Mouse (Mus musculus): ENCODE measurements around the gene Jak1. TPM values are rescaled to one million over a fixed set of nuclear protein-coding genes. Genes with fewer than 3 reads are reported as not detected.

Jak1 gene
- polyA plus RNA-seq, 1 experiment from 2014 or later: 61.3 TPM

DNA sequence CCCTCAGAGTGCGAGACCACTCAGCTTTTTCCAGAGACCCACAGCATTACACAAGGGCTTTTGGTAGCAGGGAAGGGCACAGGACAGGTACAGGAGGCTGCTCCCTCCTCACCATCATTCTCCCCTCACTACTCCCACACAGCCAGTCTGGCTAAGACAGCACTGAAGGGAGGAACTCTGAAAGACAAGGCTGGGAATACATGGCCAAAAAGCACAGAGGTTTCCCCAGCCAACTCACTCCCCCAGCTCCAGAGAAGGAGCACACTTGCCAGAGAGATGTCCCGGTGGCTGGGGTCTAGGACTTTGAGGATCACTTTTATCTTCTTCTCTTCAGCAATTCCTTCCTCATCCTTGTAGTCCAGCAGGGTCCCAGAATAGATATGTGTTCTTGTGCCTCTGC lies 100.9 kb downstream of the Jak1 start:
- Histone ChIP-seq H3K27me3 (ENCODE audit: control insufficient read depth, insufficient read depth, low read length) (no peaks in the 10 kb centered on the region), H3K4me2 (ENCODE audit: low read depth) (no peak overlapping the region), H3K4me1 (ENCODE audit: control insufficient read depth, insufficient read depth, low read length) (no peaks in the 10 kb centered on the region), H3K9me3 (ENCODE audit: control insufficient read depth, low read length) (no peaks in the 10 kb centered on the region), H3K27ac (ENCODE audit: low read depth, low read length) (no peak overlapping the region), H3K36me3 (ENCODE audit: control insufficient read depth, insufficient read depth, low read length) (no peaks in the 10 kb centered on the region), H3K9ac (ENCODE audit: low read length) (no peak overlapping the region), H3K4me3 (ENCODE audit: low read depth, low read length) (no peak overlapping the region)
- 91% methylated on average over 2 of the region's 2 CpGs for WGBS
- DNase-seq (ENCODE audit: low spot score) (no peak), ATAC-seq (ENCODE audit: insufficient read depth, low FRiP score, low TSS enrichment) (no peak)

DNA sequence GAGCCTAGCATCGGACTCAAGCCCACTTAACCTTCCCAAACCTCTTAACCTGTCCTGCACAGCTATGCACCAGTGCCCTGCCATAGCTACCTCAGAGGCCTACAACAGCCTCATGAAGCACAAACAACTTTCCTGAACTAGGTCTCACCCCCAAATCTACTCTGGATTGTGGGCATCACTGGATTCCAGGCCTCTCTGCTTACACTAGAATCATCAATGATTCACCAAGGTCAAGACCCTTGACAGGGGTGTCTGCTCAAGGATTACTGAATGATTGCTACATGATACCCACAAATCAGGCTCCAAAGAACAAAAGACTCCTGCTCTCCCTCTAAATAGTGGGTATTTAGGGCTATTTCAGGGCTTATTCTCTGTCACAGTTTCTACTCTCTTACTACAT lies 104.3 kb downstream of the Jak1 start:
- Histone ChIP-seq H3K36me3 (ENCODE audit: control insufficient read depth, insufficient read depth, low read length) (no peaks in the 10 kb centered on the region; the same call in none of the 2 replicates), H3K4me1 (ENCODE audit: control insufficient read depth, insufficient read depth, low read length) (no peaks in the 10 kb centered on the region), H3K4me3 (ENCODE audit: low read depth, low read length) (no peak overlapping the region), H3K27me3 (ENCODE audit: control insufficient read depth, insufficient read depth, low read length) (no peaks in the 10 kb centered on the region), H3K9me3 (ENCODE audit: control insufficient read depth, low read length) (no peaks in the 10 kb centered on the region), H3K4me2 (ENCODE audit: low read depth) (no peak overlapping the region), H3K27ac (ENCODE audit: low read depth, low read length) (no peak overlapping the region), H3K9ac (ENCODE audit: low read length) (no peak overlapping the region)
- DNase-seq (ENCODE audit: low spot score): no peak
- no peak for ATAC-seq (ENCODE audit: insufficient read depth, low FRiP score, low TSS enrichment)
- WGBS: 96% methylated on average over 1 of the region's 1 CpGs

DNA sequence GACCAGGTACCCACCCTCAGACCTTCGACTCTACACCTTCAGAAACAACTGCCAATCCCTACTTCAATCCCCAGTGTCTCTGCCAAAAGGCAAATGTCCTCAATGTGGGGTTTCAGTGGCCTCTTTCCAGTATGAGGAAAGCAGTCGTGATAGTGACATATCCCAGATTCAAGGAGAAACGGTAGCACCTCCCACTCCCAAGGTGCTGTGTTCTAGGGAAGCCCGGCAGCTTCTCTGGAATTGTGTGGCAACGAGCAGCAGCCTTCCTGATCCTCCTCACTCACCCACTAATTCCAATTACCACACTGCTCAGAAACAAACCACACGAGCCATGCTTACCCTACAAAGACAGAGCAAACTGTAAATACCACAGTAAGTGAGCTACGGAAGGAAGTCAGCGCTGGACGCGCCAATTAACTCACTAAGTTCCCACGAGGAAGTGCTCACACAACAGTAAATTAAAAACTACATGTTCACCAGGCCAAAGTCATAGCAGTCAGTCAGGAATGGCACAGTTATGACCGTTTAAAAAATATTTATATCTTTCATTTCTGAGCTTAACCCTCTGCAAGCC lies 105.8 kb downstream of the Jak1 start:
- ATAC-seq (ENCODE audit: insufficient read depth, low FRiP score, low TSS enrichment): no peak
- Histone ChIP-seq H3K27me3 (ENCODE audit: control insufficient read depth, insufficient read depth, low read length) (no peaks in the 10 kb centered on the region), H3K4me2 (ENCODE audit: low read depth) (no peak overlapping the region), H3K9ac (ENCODE audit: low read length) (no peak overlapping the region), H3K4me1 (ENCODE audit: control insufficient read depth, insufficient read depth, low read length) (no peaks in the 10 kb centered on the region), H3K27ac (ENCODE audit: low read depth, low read length) (no peak overlapping the region), H3K4me3 (ENCODE audit: low read depth, low read length) (no peak overlapping the region), H3K36me3 (ENCODE audit: control insufficient read depth, insufficient read depth, low read length) (no peaks in the 10 kb centered on the region; the same call in none of the 2 replicates), H3K9me3 (ENCODE audit: control insufficient read depth, low read length) (no peaks in the 10 kb centered on the region)
- DNase-seq (ENCODE audit: low spot score): no peak
- WGBS: 84% methylated on average over 12 of the region's 12 CpGs

DNA sequence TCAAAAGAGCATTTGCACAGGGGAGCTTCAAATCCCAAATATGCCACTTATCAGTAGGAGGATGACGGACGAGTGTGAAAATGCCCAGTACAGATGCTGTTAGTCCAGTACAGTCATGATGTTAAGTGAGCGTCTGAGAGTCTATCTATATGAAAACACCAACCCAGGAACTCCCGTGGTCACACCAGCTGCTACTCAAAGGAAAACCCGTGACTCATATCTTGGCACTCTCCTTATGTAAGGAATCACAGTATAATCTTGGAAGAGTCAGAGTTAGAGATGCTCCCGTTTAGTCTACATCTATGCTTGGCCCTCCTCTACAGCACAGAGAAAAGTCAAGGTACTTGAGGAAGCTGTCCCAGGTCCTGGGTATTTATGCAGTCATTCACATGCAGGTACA lies 106.8 kb downstream of the Jak1 start:
- H3K4me3 ChIP-seq (ENCODE audit: low read depth, low read length): no peak overlapping the region
- H3K4me1 ChIP-seq (ENCODE audit: control insufficient read depth, insufficient read depth, low read length): no peaks in the 10 kb centered on the region
- WGBS: 93% methylated on average over 6 of the region's 6 CpGs
- H3K4me2 ChIP-seq (ENCODE audit: low read depth): no peak overlapping the region
- H3K9ac ChIP-seq (ENCODE audit: low read length): no peak overlapping the region
- ATAC-seq (ENCODE audit: insufficient read depth, low FRiP score, low TSS enrichment) (no peak), DNase-seq (ENCODE audit: low spot score) (no peak)
- no peak overlapping the region for H3K27ac ChIP-seq (ENCODE audit: low read depth, low read length)
- H3K9me3 ChIP-seq (ENCODE audit: control insufficient read depth, low read length): no peaks in the 10 kb centered on the region
- H3K27me3 ChIP-seq (ENCODE audit: control insufficient read depth, insufficient read depth, low read length): no peaks in the 10 kb centered on the region
- H3K36me3 ChIP-seq (ENCODE audit: control insufficient read depth, insufficient read depth, low read length): no peaks in the 10 kb centered on the region; the same call in none of the 2 replicates

DNA sequence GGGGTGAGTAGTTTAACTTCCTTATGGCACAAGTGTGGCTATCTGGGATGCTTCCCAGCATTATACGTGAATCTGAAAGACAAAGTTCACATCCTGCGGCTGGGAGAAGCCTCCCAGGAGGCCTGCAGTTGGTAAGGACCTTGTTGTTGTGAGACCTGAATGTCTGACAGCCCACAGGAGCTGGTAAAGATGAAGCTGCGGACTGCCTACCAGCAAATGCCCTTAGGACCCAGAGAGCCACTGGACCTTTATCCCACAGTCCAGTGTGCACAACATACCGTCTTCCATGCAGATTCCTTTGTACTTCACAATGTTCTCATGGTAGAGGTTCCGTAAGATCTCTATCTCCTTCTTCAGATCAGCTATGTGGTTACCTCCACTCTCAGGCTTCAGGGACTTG lies 107.6 kb downstream of the Jak1 start:
- WGBS: 87% methylated on average over 5 of the region's 5 CpGs
- H3K27ac ChIP-seq (ENCODE audit: low read depth, low read length): no peak overlapping the region
- ATAC-seq (ENCODE audit: insufficient read depth, low FRiP score, low TSS enrichment) (no peak), DNase-seq (ENCODE audit: low spot score) (no peak)
- no peak overlapping the region for H3K4me3 ChIP-seq (ENCODE audit: low read depth, low read length)
- H3K4me1 ChIP-seq (ENCODE audit: control insufficient read depth, insufficient read depth, low read length): no peaks in the 10 kb centered on the region
- H3K9me3 ChIP-seq (ENCODE audit: control insufficient read depth, low read length): no peaks in the 10 kb centered on the region
- H3K4me2 ChIP-seq (ENCODE audit: low read depth): no peak overlapping the region
- H3K36me3 ChIP-seq (ENCODE audit: control insufficient read depth, insufficient read depth, low read length): no peaks in the 10 kb centered on the region; the same call in none of the 2 replicates
- H3K27me3 ChIP-seq (ENCODE audit: control insufficient read depth, insufficient read depth, low read length): no peaks in the 10 kb centered on the region
- H3K9ac ChIP-seq (ENCODE audit: low read length): no peak overlapping the region

DNA sequence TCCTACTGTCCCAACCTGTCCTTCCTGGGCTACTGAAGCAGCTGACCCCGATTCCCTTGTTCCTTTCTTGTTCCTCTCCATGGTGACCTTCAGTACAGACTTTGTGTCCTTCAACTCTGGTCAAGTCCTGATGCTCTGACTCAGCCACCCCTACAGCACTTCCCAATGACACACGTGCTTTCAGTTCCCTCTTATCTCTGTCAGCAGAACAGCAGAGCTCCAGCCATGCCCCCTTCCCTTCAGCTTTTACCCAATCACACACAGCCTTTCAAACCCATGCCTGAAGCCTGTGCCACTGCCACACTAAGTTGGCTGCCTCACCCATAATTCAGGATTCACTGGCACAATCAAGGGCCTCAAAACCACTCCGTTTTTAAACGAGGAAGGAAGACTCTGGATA lies 109.5 kb downstream of the Jak1 start:
- H3K27me3 ChIP-seq (ENCODE audit: control insufficient read depth, insufficient read depth, low read length): no peaks in the 10 kb centered on the region
- no peak for DNase-seq (ENCODE audit: low spot score)
- no peak overlapping the region for H3K27ac ChIP-seq (ENCODE audit: low read depth, low read length)
- no peak overlapping the region for H3K9ac ChIP-seq (ENCODE audit: low read length)
- no peaks in the 10 kb centered on the region for H3K9me3 ChIP-seq (ENCODE audit: control insufficient read depth, low read length)
- 90% methylated on average over 4 of the region's 4 CpGs for WGBS
- ATAC-seq (ENCODE audit: insufficient read depth, low FRiP score, low TSS enrichment): no peak
- H3K36me3 ChIP-seq (ENCODE audit: control insufficient read depth, insufficient read depth, low read length): no peaks in the 10 kb centered on the region; the same call in none of the 2 replicates
- no peak overlapping the region for H3K4me2 ChIP-seq (ENCODE audit: low read depth)
- H3K4me3 ChIP-seq (ENCODE audit: low read depth, low read length): no peak overlapping the region
- H3K4me1 ChIP-seq (ENCODE audit: control insufficient read depth, insufficient read depth, low read length): no peaks in the 10 kb centered on the region

DNA sequence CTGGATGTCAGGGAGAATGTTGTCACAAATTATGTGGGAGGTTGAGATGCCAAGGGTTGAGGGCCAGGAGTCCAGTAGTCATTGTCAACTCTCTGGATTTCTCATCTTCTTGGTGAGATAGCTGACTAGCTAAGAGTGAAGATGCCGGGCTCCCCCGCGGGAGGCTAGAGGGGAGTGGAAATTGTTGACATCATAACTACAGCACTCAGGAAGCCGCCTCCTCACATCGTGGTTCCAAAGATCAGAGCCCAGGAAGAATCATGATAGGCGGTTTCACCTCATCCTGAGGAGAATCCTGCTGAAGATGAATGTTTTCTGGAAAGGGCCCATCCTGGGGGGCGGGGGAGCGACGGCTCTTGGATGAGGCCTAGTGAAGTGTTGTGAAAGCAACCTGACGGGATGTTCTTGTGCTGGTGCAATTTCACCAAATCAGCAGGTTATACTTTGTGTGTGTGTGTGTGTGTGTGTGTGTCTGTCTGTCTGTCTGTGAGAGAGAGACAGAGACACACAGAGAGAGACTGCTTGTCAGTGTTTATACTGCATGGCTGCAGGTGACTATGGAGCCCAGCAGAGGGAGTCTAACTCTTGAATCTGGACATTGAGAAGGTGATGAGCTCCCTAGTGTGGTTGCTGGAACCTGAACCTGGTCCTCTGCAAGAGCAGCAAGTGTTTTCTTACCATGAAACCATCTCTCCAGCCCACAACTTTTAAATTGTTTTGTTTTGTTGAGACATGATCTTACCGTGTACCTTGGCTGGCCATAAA lies 118.0 kb downstream of the Jak1 start:
- H3K36me3 ChIP-seq (ENCODE audit: control insufficient read depth, insufficient read depth, low read length): no peaks in the 10 kb centered on the region
- no peaks in the 10 kb centered on the region for H3K9me3 ChIP-seq (ENCODE audit: control insufficient read depth, low read length)
- no peak for DNase-seq (ENCODE audit: low spot score)
- no peaks in the 10 kb centered on the region; the same call in 1 of the 2 replicates for H3K4me1 ChIP-seq (ENCODE audit: control insufficient read depth, insufficient read depth, low read length)
- ATAC-seq (ENCODE audit: insufficient read depth, low FRiP score, low TSS enrichment): no peak
- no peak overlapping the region for H3K4me3 ChIP-seq (ENCODE audit: low read depth, low read length)
- no peaks in the 10 kb centered on the region for H3K27me3 ChIP-seq (ENCODE audit: control insufficient read depth, insufficient read depth, low read length)
- 91% methylated on average over 11 of the region's 11 CpGs for WGBS
- no peak overlapping the region for H3K9ac ChIP-seq (ENCODE audit: low read length)
- no peak overlapping the region for H3K27ac ChIP-seq (ENCODE audit: low read depth, low read length)
- no peak overlapping the region for H3K4me2 ChIP-seq (ENCODE audit: low read depth)

DNA sequence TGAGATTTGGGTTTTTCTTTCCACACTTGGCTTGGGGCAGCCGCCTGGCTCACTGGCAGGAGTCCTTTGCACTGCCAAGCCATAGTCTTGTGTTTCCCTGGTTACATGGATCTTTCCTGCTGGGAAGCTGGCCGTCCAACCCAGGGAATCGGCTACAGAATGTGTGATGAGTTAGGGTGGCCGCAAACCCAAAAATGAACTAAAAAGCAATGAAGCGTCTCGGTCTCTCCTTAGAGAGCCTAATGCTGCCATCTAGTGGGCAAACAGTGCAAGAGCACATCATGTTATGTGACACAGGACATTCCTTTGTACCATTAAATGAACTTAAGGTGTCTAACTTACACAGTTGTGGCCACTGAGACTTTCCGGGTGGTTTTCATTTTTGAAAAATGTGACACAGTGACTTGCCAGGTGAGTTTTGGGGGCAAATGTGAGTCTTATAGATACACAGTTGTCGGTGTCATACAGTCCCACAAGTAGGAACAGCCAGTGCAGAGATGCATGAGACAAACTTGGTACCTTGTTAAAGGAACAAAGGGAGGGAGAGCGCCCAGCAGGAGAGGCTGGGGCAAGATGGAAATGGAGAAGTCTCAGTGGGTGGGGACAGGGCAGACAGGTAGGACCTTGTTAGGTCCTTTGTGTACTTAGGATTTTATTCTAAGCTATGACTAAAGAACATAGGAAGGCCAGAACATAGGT lies 118.9 kb downstream of the Jak1 start:
- H3K27me3 ChIP-seq (ENCODE audit: control insufficient read depth, insufficient read depth, low read length): no peaks in the 10 kb centered on the region
- H3K9ac ChIP-seq (ENCODE audit: low read length): no peak overlapping the region
- peak; percentile 73 for ATAC-seq (ENCODE audit: insufficient read depth, low FRiP score, low TSS enrichment)
- 34% methylated on average over 9 of the region's 9 CpGs for WGBS
- no peaks in the 10 kb centered on the region for H3K36me3 ChIP-seq (ENCODE audit: control insufficient read depth, insufficient read depth, low read length)
- DNase-seq (ENCODE audit: low spot score): peak; percentile 72
- H3K4me1 ChIP-seq (ENCODE audit: control insufficient read depth, insufficient read depth, low read length): no peaks in the 10 kb centered on the region; the same call in 1 of the 2 replicates
- H3K9me3 ChIP-seq (ENCODE audit: control insufficient read depth, low read length): no peaks in the 10 kb centered on the region
- no peak overlapping the region for H3K4me2 ChIP-seq (ENCODE audit: low read depth)
- no peak overlapping the region for H3K27ac ChIP-seq (ENCODE audit: low read depth, low read length)
- H3K4me3 ChIP-seq (ENCODE audit: low read depth, low read length): no peak overlapping the region
